Mouse (Mus musculus): ENCODE measurements around the gene AC140267.1. TPM values are rescaled to one million over a fixed set of nuclear protein-coding genes. Genes with fewer than 3 reads are reported as not detected.

AC140267.1 gene
- total and polyA plus RNA-seq, 3 experiments = 1.9 TPM; not detected in 2

DNA sequence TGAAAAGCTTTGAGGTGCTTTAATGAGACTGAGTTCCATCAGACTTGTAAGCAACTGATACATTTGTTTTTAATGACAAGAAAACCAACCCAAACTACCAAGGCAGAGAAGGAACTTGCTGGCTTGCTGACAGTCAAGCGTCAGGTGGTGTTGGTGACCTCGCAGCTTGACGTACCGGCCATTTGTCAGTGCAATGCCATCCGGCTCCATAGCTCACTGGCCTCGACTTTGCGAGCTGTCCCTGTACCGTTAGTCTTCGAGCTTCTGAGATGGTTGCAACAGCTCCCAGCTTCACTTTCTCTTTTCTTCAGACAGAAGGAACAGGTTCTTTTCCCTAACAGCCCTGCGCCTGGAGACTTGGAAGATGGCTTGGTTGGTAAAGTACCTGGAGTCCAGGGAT, 18.2 kb upstream of the AC140267.1 start:
- Histone ChIP-seq H3K27ac (ENCODE audit: control insufficient read depth, low read depth, low read length) (no peak overlapping the region), H3K27me3 (ENCODE audit: control insufficient read depth in 1 of 2, insufficient read depth in 2 of 2, low read length in 2 of 2) (no peaks in the 10 kb centered on the region; a peak in 2 of 4 replicates), H3K4me3 (ENCODE audit: control insufficient read depth in 1 of 2, insufficient read depth in 1 of 2, low read depth in 2 of 2, low read length in 2 of 2) (no peak overlapping the region), H3K9me3 (replicated peaks; ENCODE audit: insufficient read depth, low read length) (no peaks in the 10 kb centered on the region), H3K36me3 (ENCODE audit: control insufficient read depth in 1 of 2, insufficient read depth in 2 of 2, low read length in 2 of 2) (no peaks in the 10 kb centered on the region), H3K4me1 (ENCODE audit: control insufficient read depth in 1 of 2, insufficient read depth in 2 of 2, low read length in 2 of 2) (0 out of 4 replicates have a peak, but pooled peaks cover 0 to 6% of the 10 kb centered on the region in 2 experiments), H3K9ac (ENCODE audit: control insufficient read depth, low read depth, low read length, poor library complexity, severe bottlenecking) (no peak overlapping the region), H3K79me2 (ENCODE audit: control insufficient read depth, insufficient read depth, low read length, poor library complexity) (no peaks in the 10 kb centered on the region)
- DNase-seq (ENCODE audit: low read depth, low spot score) = no peak
- TF ChIP-seq POLR2A (IDR thresholded peaks at IDR 0.05; ENCODE audit: control insufficient read depth in 1 of 2, insufficient read depth in 1 of 2, low read depth in 1 of 2, low read length in 2 of 2, poor library complexity in 1 of 2) = no peak
- no peak for TF ChIP-seq RCOR1 (IDR thresholded peaks at IDR 0.05; ENCODE audit: low read depth, low read length)
- TF ChIP-seq ZKSCAN1 (IDR thresholded peaks at IDR 0.05; ENCODE audit: low read depth, low read length) = no peak
- TF ChIP-seq NRF1 (IDR thresholded peaks at IDR 0.05; ENCODE audit: insufficient read depth, low read depth, low read length, poor library complexity, severe bottlenecking) = no peak
- no peak for TF ChIP-seq JUND (IDR thresholded peaks at IDR 0.05; ENCODE audit: low read depth, low read length)
- no peak for TF ChIP-seq BHLHE40 (IDR thresholded peaks at IDR 0.05; ENCODE audit: borderline replicate concordance, low read depth, low read length)
- no peak for TF ChIP-seq MAX (IDR thresholded peaks at IDR 0.05; ENCODE audit: low read length)
- no peak for TF ChIP-seq SMC3 (IDR thresholded peaks at IDR 0.05; ENCODE audit: low read depth, low read length)
- no peak for TF ChIP-seq ZC3H11A (IDR thresholded peaks at IDR 0.05; ENCODE audit: low read depth, low read length)
- TF ChIP-seq GABPA (IDR thresholded peaks at IDR 0.05; ENCODE audit: low read depth, low read length) = no peak

DNA sequence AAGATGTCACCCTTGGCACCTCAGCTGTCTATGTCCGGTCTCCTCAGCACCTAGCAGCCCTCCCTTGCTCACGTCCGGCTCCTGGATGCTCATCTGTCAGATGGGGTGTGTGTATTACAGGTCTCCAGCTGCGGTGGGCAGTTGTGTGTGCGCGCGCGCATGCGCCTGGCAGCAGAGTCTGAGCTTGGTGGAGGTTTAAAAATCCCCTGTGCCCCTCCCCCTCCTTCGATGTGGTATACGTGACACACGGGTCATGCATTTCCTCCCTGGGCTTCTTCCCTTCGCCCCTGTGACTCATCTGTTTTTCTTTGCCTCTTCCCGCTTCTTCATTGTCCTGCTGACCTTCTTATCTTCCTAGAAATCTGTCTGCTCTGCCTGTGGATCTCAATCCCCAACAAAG, 16.4 kb upstream of the AC140267.1 start:
- Histone ChIP-seq H3K9ac (ENCODE audit: control insufficient read depth, low read depth, low read length, poor library complexity, severe bottlenecking) (no peak overlapping the region), H3K27ac (ENCODE audit: control insufficient read depth, low read depth, low read length) (no peak overlapping the region), H3K9me3 (replicated peaks; ENCODE audit: insufficient read depth, low read length) (no peaks in the 10 kb centered on the region), H3K27me3 (ENCODE audit: control insufficient read depth in 1 of 2, insufficient read depth in 2 of 2, low read length in 2 of 2) (peaks cover 0 to 1% of the 10 kb centered on the region in 2 experiments; a peak in 2 of 4 replicates), H3K36me3 (ENCODE audit: control insufficient read depth in 1 of 2, insufficient read depth in 2 of 2, low read length in 2 of 2) (no peaks in the 10 kb centered on the region), H3K79me2 (ENCODE audit: control insufficient read depth, insufficient read depth, low read length, poor library complexity) (no peaks in the 10 kb centered on the region), H3K4me1 (ENCODE audit: control insufficient read depth in 1 of 2, insufficient read depth in 2 of 2, low read length in 2 of 2) (0 out of 4 replicates have a peak, but pooled peaks cover 0 to 6% of the 10 kb centered on the region in 2 experiments), H3K4me3 (ENCODE audit: control insufficient read depth in 1 of 2, insufficient read depth in 1 of 2, low read depth in 2 of 2, low read length in 2 of 2) (no peak overlapping the region)
- DNase-seq (ENCODE audit: low read depth, low spot score) = peak; percentile 22
- TF ChIP-seq TCF12 (IDR thresholded peaks at IDR 0.05; ENCODE audit: low read depth, low read length) = no peak
- TF ChIP-seq TBP (IDR thresholded peaks at IDR 0.05; ENCODE audit: low read depth, low read length) = no peak
- TF ChIP-seq ETS1 (IDR thresholded peaks at IDR 0.05; ENCODE audit: low read depth, low read length) = no peak
- TF ChIP-seq POLR2AphosphoS2 (IDR thresholded peaks at IDR 0.05; ENCODE audit: low read length) = no peak
- no peak for TF ChIP-seq USF2 (IDR thresholded peaks at IDR 0.05; ENCODE audit: borderline replicate concordance in 1 of 2, insufficient read depth in 1 of 2, low read depth in 1 of 2, low read length in 2 of 2)
- TF ChIP-seq RCOR1 (IDR thresholded peaks at IDR 0.05; ENCODE audit: low read depth, low read length) = no peak
- TF ChIP-seq CTCF (IDR thresholded peaks at IDR 0.05 in 2 of 3, conservative IDR thresholded peaks at IDR 0.05 in 1 of 3; ENCODE audit: control insufficient read depth in 1 of 3, insufficient read depth in 1 of 3, low read depth in 2 of 3, low read length in 3 of 3, poor library complexity in 1 of 3, severe bottlenecking in 1 of 3) = no peak
- no peak for TF ChIP-seq SIN3A (IDR thresholded peaks at IDR 0.05; ENCODE audit: low read length)
- no peak for TF ChIP-seq ZNF384 (IDR thresholded peaks at IDR 0.05; ENCODE audit: low read depth, low read length)
- TF ChIP-seq MYC (IDR thresholded peaks at IDR 0.05; ENCODE audit: low read depth, low read length) = no peak
- TF ChIP-seq CHD2 (IDR thresholded peaks at IDR 0.05; ENCODE audit: low read length) = no peak
- no peak for TF ChIP-seq HCFC1 (IDR thresholded peaks at IDR 0.05; ENCODE audit: low read depth, low read length)
- TF ChIP-seq MAZ (IDR thresholded peaks at IDR 0.05; ENCODE audit: low read depth, low read length) = no peak
- TF ChIP-seq BHLHE40 (IDR thresholded peaks at IDR 0.05; ENCODE audit: borderline replicate concordance, low read depth, low read length) = no peak
- no peak for TF ChIP-seq SMC3 (IDR thresholded peaks at IDR 0.05; ENCODE audit: low read depth, low read length)

Measured in MEL (cell line).